Mouse (Mus musculus): ENCODE results near the gene Nhp2. TPM values are rescaled to one million over a fixed set of nuclear protein-coding genes. Genes with fewer than 3 reads are reported as not detected.
A peak's percentile ranks its signal among the peaks of the same experiment; 100 is the strongest.
"Not testable (repeated sequence)": the region's sequence is repeated elsewhere in the genome, so short reads cannot be mapped to it uniquely, and the experiment has no call there.

The Nhp2 gene
- total RNA-seq, 2 experiments from 2014 or later = 50.1 to 53.0 TPM

DNA sequence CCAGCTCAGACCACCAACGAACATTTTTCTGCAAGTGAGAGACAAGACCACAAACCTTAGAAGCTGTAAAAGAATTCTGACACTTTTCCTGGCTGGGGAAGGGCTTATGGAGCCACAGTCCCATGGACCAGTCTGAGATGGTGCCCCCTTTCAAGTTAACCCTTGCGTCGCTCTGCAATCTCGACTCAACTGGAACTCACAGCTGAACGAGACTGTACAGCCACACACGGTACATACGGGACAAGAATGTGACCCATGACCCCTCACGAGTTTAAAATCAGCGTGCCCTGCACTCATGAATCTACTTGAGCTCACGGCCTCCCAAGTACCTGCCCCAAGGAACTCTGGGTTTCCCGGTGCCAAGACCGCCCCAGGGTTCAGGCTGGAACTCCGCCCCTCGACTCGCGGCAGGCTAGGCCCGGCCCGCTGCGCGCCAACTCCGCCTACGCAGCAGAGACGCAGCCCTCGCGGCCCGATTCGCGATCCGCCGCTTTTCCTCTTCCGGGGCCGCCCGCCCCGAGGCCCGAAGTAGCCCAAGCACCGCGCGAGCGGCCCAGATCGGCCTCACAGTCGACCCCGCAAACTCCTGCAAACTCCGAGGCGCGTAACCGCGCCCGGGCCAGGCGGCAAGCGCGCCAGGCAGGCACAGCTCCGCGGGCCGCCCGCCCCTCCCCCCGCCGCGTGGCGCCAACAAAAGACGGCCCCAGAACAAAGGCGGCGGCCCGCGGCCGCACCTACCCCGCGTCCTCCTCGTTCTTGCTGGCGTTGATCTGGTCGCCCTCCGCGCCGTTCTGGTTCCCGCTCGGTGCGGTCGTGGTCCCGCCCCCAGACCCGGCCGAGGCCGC lies 13.7 kb upstream of the Nhp2 start:
- peak; percentile 77 to 83 for DNase-seq (ENCODE audit: low spot score in 2 of 2)

DNA sequence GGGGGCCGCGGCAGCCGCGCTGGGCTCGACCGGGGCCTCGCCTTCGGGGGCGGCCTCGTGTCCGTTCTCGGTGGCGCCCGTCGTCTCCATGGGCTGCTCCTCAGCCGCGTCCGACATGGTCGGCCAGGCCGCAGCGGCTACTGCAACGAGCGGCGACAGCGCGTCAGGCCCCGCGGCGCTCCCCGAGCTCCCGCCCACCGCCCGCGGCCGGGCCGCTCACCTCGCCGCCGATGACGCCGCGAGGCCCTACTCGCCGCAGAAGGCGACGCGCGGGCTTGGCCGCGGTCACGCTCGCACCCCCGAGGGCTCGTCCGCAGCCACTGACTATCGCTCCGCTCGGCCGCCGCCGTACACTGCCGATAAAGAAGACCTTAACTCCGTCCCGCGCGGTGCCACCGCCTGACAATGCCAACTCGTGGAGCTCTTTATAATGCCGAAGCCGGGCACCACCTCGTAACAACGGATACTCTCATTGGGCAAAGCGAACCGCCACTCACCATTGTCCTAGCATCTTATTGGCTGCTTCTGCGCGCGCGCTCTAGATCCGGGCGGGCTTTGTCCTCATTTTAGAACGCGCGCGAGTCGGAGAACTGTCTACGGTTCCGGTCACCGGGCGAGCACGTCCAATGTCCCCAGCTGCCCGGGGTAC lies 13.0 kb upstream of the Nhp2 start, which contains the start of gene Hnrnpab:
TSS of gene Hnrnpab (minus strand) at position 401 of the 649 bp plus-strand sequence.
- DNase-seq (ENCODE audit: low spot score in 2 of 2) = peak; percentile 99

DNA sequence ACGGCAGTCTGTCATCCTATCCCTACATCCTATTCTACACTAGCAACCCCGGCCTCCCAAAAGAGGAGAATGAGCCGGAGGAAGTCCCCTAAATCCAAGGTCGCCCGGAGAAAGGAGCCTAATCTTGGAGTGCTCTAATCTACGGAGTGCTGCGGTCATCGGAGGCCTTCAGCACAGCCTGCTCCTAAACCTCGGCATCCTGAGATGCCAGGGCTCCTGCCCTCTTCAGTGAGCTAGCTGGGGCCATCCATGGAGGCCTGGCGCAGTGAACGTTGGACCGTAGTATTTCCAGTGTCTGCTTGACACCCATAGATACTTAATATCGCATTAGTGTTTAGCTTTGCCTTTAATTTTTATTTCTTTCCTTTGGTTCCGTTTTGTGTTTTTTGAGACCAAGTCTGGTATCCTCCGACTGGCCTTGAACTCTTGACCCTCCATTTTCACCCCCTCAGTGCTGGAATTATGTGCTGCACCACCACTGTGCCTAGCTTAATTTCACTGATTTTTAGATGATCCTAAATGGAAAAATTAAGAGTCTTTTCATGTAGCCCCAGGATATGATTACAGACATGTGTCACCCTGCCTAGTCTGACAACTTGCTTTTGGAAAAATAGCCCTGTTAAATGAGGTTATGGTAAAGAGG lies 12.3 kb upstream of the Nhp2 start:
- no peak for DNase-seq (ENCODE audit: low spot score in 2 of 2)

DNA sequence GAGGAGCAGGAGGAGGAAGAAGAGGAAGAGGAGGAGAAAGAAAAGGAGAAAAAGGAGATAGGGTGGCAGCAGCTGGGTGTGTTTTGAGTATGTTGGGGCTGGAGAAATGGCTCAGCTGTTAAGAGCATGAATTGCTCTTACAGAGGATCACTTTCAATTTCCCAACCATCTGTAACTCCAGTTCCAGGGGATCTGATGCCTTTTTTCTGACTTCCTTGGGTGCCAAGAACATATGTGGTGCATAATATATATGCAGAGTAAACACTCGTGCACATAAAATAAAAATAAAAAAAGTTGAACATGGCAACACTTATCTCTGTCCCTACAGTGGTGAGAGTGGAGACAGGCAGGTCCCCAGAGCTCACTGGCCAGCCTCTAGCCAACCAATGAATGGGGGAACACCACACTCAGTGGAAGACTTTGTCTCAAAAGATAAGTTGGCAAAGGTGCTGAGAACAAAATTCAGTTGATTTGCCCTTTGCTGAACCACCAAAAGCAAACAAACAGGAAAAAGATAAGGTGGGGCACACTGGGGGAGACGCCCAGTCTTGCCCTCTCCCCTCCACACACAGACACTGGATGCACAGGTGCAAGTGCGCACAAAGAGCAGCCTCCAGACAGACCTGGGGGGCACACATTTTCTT lies 10.1 kb upstream of the Nhp2 start:
- DNase-seq (ENCODE audit: low spot score in 2 of 2) = no peak

DNA sequence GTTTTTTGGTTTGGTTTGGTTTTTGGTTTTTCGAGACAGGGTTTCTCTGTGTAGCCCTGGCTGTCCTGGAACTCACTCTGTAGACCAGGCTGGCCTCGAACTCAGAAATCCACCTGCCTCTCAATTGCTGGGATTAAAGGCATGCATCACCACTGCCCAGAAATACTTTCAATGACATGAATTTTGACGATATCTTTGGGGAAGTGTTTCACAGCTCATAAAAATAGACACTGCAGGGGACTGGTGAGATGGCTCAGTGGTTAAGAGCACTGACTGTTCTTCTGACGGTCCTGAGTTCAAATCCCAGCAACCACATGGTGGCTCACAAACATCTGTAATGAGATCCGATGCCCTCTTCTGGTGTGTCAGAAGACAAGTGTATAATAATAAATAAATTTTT lies 9.6 kb upstream of the Nhp2 start:
- DNase-seq (ENCODE audit: low spot score in 2 of 2) = not testable (repeated sequence)

DNA sequence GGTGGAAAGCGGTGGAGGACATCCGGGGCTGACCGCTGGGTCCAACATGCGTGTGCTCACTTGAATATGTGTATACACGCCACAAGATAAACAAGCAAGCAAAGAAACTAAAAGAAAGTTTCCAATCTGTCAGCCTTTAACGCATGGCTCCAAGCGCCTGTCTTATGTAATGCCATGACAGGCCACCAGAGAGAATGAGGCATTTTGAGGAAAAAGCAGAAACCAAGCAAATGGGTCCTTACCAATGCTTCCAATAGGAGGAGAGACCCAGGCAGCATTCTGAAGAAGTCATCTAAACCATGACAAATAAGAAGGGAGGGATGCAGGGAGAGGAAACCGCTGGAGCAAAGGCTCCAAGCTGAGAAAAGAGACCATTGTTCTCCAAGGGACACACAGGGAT lies 5.3 kb upstream of the Nhp2 start:
- DNase-seq (ENCODE audit: low spot score in 2 of 2) = no peak

DNA sequence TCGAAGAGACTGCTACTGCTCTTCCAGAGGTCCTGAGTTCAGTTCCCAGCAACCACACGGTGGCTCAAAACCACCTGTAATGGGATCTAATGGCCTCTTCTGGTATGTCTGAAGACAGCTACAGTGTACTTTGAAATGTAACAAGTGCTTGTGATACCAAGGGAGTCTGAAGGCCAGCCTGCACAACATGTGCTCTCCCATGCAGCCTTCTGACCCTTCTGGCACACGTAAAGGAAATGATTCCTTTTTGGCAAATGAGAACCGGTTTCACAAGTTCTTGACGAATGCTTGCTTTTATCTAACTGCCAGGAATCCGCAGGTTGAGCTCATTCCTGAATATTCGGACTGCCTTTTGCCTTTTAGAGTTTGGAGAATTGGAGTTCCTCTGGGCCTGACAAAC lies 4.4 kb upstream of the Nhp2 start:
- DNase-seq (ENCODE audit: low spot score in 2 of 2) = no peak

DNA sequence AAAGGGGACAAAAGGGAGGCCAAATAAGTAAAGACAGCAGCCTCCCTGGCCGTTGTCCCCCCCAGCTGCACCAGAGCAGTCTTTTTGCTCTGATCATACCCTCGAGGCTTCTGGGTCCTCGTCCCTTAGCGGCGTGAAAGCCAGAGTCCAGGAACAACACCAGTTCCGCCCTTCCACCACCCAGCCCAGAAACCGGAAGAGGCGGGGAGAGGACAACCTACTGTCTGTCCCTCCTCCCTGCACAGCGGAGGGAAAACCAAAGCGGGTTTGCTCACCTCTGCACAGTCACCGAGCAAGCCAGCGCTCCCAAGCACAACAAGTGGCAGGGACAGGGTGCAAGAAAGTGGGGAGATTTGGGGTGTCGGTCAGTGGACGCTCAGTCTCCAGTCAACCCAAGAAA lies 3.9 kb upstream of the Nhp2 start:
- DNase-seq (ENCODE audit: low spot score in 2 of 2) = no peak

DNA sequence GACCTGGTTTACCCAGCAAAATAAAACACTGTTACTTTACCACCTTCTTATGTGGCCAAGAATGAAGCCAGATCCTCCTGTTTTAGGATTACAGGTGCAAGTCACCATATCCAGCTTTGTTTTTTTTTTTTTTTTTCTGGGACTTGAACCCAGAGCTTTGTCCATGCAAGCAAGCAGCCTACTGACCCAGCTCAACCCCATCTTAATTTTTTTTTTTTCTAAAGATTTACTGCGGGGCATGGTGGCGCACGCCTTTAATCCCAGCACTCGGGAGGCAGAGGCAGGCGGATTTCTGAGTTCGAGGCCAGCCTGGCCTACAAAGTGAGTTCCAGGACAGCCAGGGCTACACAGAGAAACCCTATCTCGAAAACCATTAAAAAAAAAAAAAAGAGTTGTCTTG lies 3.4 kb upstream of the Nhp2 start:
- not testable (repeated sequence) for DNase-seq (ENCODE audit: low spot score in 2 of 2)

DNA sequence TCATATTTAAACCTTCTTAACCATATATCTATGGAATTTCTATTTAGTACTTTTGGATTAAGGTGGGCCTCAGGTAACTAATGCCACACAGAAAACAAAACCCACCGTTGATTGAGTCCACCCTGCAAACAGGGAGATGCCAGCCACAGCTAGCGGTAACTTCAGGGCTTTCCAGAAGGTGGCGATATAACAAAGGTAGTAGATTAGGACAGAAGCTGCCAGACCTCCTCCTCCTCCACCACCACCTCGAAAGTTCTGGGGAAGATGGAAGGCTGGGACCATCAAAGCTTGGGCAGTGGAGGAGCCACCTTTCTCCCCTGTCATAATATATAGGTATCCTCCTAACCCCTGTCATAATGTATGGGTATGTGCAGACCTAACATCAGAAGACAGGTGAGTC lies 1.8 kb upstream of the Nhp2 start:
- DNase-seq (ENCODE audit: low spot score in 2 of 2) = peak; percentile 60 to 81

DNA sequence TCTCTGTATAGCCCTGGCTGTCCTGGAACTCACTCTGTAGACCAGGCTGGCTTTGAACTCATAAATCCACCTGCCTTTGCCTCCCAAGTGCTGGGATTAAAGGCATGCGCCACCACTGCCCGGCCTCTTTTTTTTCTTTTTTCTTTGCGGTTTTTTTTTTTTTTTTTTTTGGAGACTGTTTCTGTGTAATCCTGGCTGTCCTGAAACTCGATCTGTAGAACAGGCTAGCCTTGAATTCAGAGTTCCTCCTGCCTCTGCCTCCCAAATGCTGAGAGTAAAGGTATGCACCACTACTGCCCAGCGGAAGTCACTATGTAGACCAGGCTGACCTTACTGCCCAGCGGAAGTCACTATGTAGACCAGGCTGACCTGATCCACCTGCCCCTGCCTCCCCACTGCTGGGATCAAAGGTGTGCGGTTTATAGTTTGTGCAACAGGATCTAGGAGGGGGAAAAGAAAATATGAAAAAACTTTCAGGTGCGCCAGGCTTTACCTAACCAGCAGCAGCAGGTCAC lies 584 bp upstream of the Nhp2 start:
- DNase-seq (ENCODE audit: low spot score in 2 of 2) = no peak

DNA sequence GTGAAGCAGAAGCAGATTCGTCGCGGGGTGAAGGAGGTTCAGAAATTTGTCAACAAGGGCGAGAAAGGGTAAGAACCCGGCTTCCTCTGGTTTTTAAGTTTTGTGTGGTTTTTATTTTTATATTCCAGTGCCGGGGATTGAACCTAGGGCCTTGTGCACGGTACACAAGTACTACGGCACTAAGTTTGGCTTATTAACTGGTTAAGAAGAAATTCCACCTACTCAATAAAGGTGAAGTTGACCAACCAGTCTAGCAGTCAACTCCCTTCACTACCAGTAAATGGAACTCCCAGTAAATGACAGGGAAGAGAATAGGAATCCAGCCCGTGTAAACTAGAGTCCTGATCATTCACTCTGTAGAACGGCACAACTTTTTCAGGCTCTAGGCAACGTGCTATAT lies 549 bp downstream of the Nhp2 start:
- no peak for DNase-seq (ENCODE audit: low spot score in 2 of 2)

DNA sequence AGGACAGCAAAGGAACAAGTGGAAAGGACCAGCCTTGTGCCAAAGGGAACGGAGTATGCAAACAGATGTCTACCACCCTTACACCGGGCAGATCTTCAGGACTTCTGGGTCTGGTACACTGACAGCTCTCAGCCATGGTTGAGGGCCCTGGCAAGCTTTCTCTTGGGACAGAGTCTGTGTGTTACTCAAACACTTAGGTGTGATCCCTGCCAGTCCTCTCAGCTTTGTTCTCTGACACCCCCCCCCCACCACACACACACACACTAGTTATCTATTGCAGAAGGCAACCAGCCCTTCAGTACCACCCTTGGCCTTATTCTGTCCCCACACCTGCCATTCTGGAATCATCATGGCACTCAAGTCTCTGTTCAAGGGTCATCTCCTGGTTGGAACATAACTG lies 2.2 kb downstream of the Nhp2 start:
- DNase-seq (ENCODE audit: low spot score in 2 of 2) = no peak

DNA sequence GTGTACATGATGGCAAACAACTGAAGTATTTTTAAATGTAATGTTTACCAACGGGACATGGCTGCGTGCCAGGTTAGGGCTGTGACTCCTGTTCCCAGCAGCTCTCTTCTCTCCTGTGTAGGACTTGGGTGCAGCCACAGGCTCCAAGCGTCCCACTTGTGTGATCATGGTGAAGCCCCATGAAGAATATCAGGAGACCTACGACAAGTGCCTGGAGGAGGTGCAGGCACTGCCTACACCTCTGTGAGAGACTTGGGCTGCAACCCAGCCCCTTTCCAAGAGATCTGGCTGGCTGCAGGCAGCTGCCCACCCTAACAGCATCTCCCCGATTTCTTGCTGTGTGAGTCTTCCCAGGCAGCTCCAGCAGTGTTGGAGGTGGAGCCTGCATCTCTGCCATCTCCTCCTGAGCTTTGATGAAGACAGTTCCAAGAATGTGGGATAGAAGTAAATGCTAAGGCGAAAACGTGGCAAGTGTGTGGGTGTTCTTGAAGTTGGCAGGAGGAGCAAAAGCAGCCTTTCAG lies 3.5 kb downstream of the Nhp2 start:
- no peak for DNase-seq (ENCODE audit: low spot score in 2 of 2)

DNA sequence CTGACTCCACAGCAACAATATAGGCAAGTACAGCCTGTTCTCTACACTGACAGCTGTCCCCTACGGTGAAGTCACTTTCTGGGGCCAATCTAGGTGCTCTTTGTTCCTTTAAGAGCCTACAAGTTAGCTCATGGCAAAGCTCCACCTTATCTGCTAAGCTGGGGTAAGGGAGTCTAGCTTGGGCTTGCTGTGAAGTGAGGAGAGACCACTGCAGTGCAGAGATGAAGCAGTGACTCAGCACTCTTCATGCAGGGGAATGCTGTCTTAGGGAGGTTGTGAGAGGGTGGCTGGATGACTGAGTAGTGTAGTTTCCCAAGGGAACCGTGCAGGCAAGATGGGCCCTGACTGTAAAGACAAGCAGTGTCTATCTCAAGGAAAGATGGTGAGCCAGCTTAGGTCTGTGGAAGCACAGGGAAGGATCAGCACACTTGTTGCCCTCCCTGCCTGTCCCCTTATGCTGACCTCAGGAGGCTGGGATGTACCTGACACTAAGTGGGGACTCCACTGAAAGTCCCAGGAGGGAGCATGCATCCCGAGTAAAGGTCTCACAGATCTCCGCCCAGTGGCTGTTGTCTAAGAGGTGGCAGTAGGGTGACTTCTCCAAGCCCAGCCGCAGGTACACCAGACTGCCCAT lies 5.8 kb downstream of the Nhp2 start:
- DNase-seq (ENCODE audit: low spot score in 2 of 2) = no peak

DNA sequence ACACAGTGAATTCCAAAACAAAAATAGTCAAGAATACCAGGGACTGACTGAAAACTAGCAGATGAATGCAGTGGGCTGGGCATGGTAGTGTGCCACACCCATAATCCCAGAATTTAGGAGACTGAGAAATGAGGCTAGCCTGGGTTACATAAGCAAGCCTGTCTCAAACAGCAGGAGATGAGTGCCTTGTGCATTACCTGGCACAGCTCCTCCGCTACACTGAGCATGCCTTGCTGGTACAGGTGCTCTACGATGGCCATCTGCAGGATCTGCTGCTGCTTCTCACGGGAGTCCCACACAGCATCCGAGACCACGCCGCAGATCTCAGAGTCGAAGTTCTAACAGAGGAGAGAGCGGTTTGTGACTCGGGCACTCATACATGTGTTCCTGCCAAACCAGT lies 7.9 kb downstream of the Nhp2 start:
- DNase-seq (ENCODE audit: low spot score in 2 of 2) = no peak

DNA sequence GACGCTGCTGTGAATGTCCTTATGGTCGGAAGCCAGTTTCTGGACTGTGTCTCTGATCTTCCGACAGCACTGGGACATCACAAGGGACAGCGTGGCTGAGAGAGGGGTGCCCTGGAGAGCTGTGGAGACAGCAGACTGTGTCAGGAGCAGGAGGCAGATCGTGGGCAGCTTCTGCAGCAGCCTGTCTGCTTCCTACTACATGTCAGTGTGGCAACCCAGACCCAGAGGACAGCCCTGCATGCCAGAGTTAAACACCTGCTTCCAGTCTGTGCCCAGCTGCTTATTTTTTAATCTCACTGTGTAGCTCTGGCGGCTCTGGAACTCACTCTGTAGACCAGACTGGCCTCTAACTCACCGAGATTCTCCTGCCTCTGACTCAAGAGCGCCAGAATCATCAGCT lies 8.4 kb downstream of the Nhp2 start:
- no peak for DNase-seq (ENCODE audit: low spot score in 2 of 2)

DNA sequence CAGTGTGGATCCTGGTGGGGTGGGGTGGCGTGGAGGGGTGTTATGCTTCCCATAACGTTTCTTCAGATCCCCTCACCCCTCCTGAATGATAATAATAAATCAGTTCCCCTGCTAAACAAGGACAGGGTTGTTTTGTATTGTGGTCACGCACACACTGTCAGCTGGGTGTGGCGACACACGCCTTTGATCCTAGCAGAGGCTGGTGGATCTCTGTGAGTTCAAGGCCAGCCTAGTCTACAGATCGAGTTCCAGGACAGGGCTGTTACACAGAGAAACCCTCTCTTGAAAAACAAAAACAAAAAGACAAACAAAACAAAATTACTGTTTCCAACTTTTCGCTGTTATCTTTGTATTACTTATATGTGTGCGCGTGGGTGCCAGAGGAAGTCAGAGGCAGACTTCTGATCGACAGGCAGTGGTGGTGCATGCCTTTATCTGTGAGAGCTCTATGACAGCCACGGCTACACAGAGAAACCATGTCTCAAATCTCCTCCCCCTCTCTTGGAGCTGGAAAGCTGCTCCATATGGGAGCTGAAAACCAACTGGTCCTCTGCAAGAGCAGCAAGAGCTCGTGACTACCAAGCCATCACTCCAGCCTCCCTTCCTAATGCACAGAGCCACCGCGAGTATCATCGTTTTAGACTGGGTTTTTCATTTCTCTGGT lies 10.2 kb downstream of the Nhp2 start:
- peak in 1 of 2 experiments; percentile 74 for DNase-seq (ENCODE audit: low spot score in 2 of 2)

DNA sequence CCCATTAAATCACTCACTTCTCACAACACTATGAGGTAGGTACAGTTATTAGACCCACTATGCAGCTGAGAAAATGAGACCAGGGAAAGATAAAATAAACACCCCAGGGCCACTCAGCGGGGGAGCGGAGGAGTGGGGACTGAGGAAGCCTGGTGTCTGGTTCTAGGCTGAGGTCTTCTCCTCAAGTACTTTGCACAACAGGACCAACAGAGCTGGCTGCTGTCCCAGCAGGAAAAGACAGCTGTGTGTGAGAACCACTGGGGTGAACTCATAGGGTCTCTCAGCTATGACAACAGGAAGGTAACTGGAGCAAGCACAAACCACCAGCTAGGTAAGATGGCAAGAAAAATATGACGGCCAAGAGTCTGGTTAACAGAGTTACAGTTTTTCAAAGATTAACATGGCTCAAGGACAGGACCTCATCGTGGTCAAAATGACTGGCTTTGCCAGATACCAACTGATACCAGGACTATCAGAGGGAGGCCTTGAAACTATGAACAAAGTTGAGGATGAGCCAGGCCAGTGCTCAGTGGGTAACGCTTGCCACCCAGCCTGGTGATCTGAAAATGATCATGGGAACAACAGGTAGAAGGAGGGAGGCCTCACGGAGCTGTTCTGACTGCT lies 12.7 kb downstream of the Nhp2 start:
- DNase-seq (ENCODE audit: low spot score in 2 of 2) = no peak

DNA sequence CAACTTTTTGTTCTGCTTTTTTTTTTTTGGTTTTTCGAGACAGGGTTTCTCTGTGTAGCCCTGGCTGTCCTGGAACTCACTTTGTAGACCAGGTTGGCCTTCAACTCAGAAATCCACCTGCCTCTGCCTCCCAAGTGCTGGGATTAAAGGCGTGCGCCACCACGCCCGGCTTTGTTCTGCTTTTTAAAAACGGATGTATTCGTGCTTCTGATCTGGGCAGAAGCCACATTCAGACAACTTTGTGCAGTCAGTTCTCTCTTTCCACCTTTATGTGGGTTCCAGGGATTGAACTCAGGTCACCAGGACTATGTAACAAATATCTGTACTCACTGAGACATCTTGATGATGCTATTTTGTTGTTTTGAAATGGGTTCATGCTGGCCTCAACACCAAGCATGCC lies 13.7 kb downstream of the Nhp2 start:
- DNase-seq (ENCODE audit: low spot score in 2 of 2) = not testable (repeated sequence)
